Mouse (Mus musculus) erythroblast, embryonic 14.5 days (primary cell): ENCODE measurements around the gene Ankrd54. TPM values are rescaled to one million over a fixed set of nuclear protein-coding genes. Genes with fewer than 3 reads are reported as not detected.
A peak's percentile ranks its signal among the peaks of the same experiment; 100 is the strongest.

Source experiments
- H3K27me3 ChIP-seq: 2 replicates; pipeline ENCODE4 v1.6.1; 2012; ENCODE audit warnings: inconsistent platforms; ENCODE audit not compliant: control insufficient read depth
- H3K36me3 ChIP-seq: 2 replicates; pipeline ENCODE4 v1.6.1; 2012; ENCODE audit warnings: mild to moderate bottlenecking, inconsistent platforms; ENCODE audit not compliant: control insufficient read depth
- H3K4me1 ChIP-seq: 2 replicates; pipeline ENCODE4 v1.6.1; 2012; ENCODE audit warnings: inconsistent platforms; ENCODE audit not compliant: control insufficient read depth
- H3K4me3 ChIP-seq: replicated peaks from 2 replicates; pipeline ENCODE3; 2012; ENCODE audit warnings: moderate library complexity, mild to moderate bottlenecking, inconsistent platforms
- H3K9me3 ChIP-seq: 2 replicates; pipeline ENCODE4 v1.6.1; 2012; ENCODE audit warnings: low read length, inconsistent platforms, mixed read lengths; ENCODE audit not compliant: control insufficient read depth
- GATA1 ChIP-seq: IDR thresholded peaks from 2 replicates; pipeline ENCODE4 v1.6.1; 2012; ENCODE audit warnings: low read length, inconsistent platforms, mixed read lengths
- TAL1 ChIP-seq: IDR thresholded peaks from 3 replicates; pipeline ENCODE4 v1.6.1; 2012; ENCODE audit warnings: low read length, inconsistent platforms, mixed read lengths
- polyA plus RNA-seq: library from polyadenylated mRNA; stranded (reverse); fragments of >175 nt; gene quantifications from 2 replicates; pipeline ENCODE4 v1.2.3, GENCODE M21; 2012

Gene Ankrd54
- polyA plus RNA-seq, 1 experiment = 13.6 TPM

DNA sequence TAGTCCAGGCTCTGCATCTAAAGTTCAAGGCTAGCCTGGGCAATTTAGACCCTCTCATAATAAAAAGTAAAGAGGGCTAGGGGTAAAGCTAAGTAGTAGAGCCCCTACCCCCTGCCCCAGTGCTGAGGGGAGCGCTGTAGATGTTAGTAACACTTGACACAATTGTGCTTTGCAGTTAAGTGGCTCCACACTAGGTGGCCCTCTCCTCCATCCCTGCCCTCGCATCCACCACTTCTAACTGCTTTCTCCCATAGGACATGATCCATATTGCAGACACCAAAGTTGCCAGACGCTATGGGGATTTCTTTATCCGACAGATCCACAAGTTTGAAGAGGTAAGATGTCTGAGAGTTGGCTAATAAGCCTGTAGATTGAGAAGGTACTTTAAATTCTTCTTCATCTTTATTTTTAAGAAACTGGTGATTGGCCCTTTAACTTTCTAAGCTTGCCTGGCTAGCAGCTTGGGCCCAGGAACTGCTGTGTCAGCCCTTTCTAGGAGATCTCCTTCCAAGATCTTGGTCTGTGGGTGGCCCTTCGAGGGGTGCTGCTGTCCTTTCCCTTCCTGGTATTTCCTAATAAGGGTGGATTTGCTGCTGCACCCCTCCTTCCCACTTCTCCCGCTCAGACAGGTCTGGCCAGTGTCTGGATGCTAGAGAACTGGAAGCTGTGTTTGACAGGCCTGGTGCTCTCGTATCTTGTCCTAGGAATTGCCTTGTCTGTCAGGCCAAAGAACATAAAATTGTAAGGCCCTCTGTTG lies 30.6 kb upstream of the Ankrd54 start:
- no peak for TF ChIP-seq GATA1
- no peak for TF ChIP-seq TAL1
- Histone ChIP-seq H3K27me3 (no peaks in the 10 kb centered on the region), H3K36me3 (peaks cover 85% of the 10 kb centered on the region), H3K4me3 (no peak overlapping the region), H3K4me1 (peaks cover 14% of the 10 kb centered on the region), H3K9me3 (no peaks in the 10 kb centered on the region)

DNA sequence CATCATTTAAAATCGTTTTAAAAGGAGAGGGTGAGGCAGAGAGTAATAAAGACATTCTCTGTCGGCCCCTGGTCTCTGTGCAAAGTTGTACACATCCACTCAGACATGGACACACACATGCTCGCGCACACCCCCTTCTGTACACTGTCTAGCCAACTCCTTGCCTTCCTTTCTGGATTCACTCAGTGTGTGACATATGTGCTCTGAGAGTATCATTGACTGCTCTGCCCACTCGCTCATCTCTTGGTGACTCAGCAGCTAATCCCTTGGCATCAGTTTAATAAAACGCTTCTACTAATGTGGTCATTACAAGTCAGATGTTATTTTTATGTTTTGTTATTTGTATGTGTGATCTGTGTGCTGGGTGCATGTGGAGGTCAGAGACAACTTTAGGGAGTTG lies 29.6 kb upstream of the Ankrd54 start:
- Histone ChIP-seq H3K9me3 (no peaks in the 10 kb centered on the region), H3K4me1 (peaks cover 6% of the 10 kb centered on the region), H3K36me3 (peaks cover 89% of the 10 kb centered on the region), H3K27me3 (no peaks in the 10 kb centered on the region), H3K4me3 (no peak overlapping the region)
- no peak for TF ChIP-seq TAL1
- no peak for TF ChIP-seq GATA1

DNA sequence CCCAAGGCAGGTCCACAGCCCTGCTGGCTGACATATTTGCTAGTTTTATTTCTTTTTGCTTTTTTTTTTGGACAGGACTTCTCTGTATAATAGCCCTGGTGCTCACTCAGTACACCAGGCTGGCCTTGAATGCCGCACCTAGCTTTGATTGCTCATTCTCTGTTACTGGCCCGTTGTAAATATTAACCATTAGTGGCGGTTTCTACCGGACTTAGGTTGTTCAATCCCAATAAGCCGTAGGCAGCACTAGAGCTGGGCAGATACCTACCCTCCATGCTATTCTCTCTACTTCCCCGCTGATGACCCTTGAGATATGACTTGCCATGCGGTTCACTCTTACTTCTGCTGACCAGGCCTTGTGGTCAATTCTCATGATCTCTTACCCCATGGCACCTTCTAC lies 16.9 kb upstream of the Ankrd54 start:
- H3K36me3 ChIP-seq = peaks cover 85% of the 10 kb centered on the region

DNA sequence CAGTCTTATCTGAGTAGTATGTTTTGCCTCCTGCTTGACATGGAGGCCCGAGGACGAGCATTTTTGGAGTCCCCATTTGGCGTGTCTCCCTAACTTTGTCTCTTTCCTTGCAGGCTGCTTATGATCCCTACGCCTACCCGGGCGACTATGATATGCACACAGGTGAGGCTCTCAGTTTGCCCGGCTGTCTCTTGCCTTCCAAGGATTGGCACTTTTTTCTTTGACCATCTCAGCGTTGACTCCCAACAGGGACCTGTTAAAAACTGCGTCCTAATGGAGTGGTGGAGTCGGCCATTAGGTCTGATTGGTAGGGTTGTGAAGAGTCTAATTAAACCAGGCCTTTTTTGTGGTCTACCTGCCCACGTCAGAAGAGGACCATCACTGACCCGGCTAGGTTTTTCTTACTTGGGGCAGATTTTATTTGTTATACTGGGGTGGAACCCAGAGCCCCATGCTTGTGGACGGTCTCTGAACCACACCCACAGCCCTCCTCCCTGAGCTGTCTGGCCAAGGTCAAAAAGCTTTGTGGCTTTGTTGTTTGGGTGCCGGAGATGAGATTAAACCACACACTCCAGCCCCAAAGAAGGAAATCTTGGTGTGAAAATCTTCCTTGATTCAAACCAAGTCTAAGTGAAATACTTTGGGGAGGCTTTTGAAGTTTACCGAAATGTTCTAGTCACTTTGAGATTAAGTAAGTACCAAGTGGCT lies 13.1 kb upstream of the Ankrd54 start:
- H3K4me3 ChIP-seq = peak overlapping the region; percentile 70
- no peak for TF ChIP-seq GATA1
- TF ChIP-seq TAL1 = no peak
- peaks cover 37% of the 10 kb centered on the region for H3K4me1 ChIP-seq
- no peaks in the 10 kb centered on the region for H3K27me3 ChIP-seq
- no peaks in the 10 kb centered on the region for H3K9me3 ChIP-seq
- peaks cover 47% of the 10 kb centered on the region for H3K36me3 ChIP-seq

More for the DNA sequence above, 16.9 kb upstream of the Ankrd54 start:
- H3K9me3 ChIP-seq = no peaks in the 10 kb centered on the region
- H3K27me3 ChIP-seq = no peaks in the 10 kb centered on the region
- peaks cover 24% of the 10 kb centered on the region for H3K4me1 ChIP-seq
- TF ChIP-seq TAL1 = no peak
- no peak for TF ChIP-seq GATA1
- no peak overlapping the region for H3K4me3 ChIP-seq

DNA sequence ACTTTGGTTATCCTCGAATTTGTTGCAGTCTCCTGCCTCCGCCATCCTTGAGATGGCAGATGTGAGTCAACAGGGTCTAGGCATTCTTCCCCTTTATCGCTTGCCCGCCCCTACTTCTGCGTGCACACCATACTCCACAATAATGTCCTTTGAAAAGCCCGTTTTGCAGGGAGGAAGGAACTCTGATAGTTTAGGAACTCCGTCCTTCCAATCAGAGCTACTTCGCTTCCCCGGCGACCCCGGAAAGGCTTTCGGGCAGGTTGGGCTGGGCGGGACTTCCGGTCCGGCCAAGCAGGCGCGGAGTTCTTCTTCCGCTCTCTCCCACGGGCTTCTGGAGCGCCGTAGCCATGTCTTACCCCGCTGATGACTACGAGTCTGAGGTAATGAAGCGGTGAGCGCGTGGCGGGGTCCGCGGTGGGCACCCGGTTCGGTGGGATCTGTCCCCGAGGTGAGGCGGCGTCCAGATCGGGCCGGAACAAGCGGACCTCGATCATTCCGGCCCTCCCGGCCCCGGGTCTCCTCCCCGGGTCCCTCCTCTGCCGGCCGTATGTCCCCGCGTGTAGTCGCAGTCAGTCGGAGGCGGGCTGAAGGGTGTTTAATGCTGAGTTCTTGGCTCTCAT lies 12.3 kb upstream of the Ankrd54 start, which contains the start of gene Eif3l:
Gene Eif3l, plus strand, starts transcription at position 267 of the 620 bp plus-strand sequence.
- H3K4me3 ChIP-seq = peak within 1 kb of the TSS; percentile 70
- TF ChIP-seq GATA1 (no peak), TAL1 (no peak)

DNA sequence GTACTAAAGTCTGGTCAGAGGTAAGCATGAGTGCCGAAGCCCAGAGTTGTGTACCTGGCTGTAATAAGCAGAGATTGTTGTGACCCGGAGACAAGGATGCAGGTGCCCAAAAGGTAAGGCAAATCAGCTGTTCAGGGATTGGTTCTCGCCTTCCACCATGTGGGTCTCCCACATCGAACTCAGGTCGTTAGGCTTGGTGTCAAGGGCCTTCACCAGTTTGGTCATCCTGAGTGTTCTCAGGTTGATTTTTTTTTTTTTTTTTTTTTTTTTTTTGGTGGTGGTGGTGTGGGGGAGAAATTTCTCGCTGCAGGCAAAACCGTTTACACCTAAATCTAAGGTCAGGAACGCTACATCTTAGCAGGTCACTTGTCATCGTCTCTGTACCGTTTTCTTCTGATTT lies 11.8 kb upstream of the Ankrd54 start:
- H3K4me1 ChIP-seq = peaks cover 45% of the 10 kb centered on the region

More for the DNA sequence above, 12.3 kb upstream of the Ankrd54 start, which contains the start of gene Eif3l:
- Histone ChIP-seq H3K4me1 (peaks cover 40% of the 10 kb centered on the region), H3K27me3 (no peaks in the 10 kb centered on the region), H3K9me3 (no peaks in the 10 kb centered on the region), H3K36me3 (peaks cover 41% of the 10 kb centered on the region)

DNA sequence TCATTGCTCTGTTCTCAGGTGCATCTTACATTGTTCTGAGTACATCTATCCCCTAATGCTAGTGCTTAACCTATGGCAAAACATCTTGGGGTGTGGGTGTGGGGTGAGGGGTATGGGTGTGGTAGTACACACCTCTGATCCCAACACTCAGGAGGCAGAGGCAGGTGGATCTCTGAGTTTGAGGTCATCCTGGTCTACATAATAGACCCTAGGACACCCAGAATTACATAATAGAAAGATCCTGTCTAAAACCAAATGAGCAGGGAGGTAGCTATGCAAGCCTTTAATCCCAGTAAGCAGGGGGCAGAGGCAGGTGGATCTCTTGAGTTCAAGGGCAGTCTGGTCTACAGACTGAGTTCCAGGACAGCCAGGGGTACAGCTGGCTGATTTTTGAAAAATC lies 11.1 kb upstream of the Ankrd54 start:
- no peak for TF ChIP-seq TAL1
- TF ChIP-seq GATA1 = no peak
- no peaks in the 10 kb centered on the region for H3K27me3 ChIP-seq
- no peak overlapping the region for H3K4me3 ChIP-seq
- no peaks in the 10 kb centered on the region for H3K9me3 ChIP-seq
- peaks cover 51% of the 10 kb centered on the region for H3K4me1 ChIP-seq
- peaks cover 28% of the 10 kb centered on the region for H3K36me3 ChIP-seq

More for the DNA sequence above, 11.8 kb upstream of the Ankrd54 start:
- peak overlapping the region; percentile 70 for H3K4me3 ChIP-seq
- H3K36me3 ChIP-seq = peaks cover 35% of the 10 kb centered on the region
- TF ChIP-seq GATA1 (no peak), TAL1 (no peak)
- no peaks in the 10 kb centered on the region for H3K27me3 ChIP-seq
- no peaks in the 10 kb centered on the region for H3K9me3 ChIP-seq

DNA sequence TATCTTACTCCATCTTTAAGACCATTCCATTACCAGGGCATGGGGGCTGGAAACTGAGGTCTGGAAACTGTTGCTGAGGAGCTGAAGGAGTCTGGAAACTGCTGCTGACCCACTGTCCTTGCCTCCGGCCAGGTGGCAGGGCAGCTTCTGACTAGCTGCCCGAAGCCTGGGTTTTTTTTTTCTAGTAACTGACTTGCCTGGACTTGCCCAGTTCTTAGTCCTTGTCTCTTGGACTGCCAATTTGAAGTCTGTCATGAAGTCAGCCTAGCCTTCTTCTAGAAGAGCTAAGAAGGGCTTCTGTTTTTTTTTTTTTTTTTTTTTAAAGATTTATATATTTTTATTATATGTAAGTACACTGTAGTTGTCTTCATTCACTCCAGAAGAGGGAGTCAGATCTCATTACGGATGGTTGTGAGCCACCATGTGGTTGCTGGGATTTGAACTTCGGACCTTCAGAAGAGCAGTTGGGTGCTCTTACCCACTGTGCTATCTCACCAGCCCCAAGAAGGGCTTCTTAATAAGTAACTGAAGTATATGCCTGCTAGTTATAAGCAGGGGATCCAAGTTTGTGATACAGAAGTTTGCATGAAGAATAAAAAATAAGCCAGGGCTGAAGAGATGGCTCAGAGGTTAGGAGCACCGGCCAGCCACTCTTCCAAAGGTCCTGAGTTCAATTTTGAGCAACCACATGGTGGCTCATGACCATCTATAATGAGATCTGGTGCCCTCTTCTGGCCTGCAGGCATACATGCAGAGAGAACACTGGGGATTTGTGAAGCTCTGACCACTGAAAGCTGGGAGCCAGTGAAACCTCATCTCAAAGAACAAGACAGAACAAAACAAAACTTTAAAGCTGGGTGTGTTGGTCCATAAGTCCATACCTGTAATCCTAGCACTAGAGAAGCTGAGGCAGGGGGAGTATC lies 8.7 kb upstream of the Ankrd54 start:
- H3K36me3 ChIP-seq = peaks cover 10% of the 10 kb centered on the region
- no peaks in the 10 kb centered on the region for H3K27me3 ChIP-seq
- peaks cover 64% of the 10 kb centered on the region for H3K4me1 ChIP-seq
- TF ChIP-seq TAL1 (no peak), GATA1 (no peak)
- H3K4me3 ChIP-seq = no peak overlapping the region
- peaks cover 12% of the 10 kb centered on the region for H3K9me3 ChIP-seq
